Mouse (Mus musculus) C2C12 (cell line): ENCODE data around the gene Tchp.

Experiments
- CTCF ChIP-seq: IDR thresholded peaks from one replicate; pipeline ENCODE4 v1.5.1; 2011; ENCODE audit not compliant: control insufficient read depth, insufficient read depth, insufficient read length
- FOSL1 ChIP-seq: IDR thresholded peaks from one replicate; pipeline ENCODE4 v1.8.0; 2011; ENCODE audit warnings: mild to moderate bottlenecking, low read length; ENCODE audit not compliant: poor library complexity, insufficient read depth, severe bottlenecking
- MAX ChIP-seq: IDR thresholded peaks from one replicate; pipeline ENCODE4 v1.6.1; 2011; ENCODE audit warnings: mild to moderate bottlenecking, control low read depth
- MYOD1 ChIP-seq: IDR thresholded peaks from one replicate; pipeline ENCODE4 v1.6.1; 2011; ENCODE audit warnings: low read depth; ENCODE audit not compliant: control insufficient read depth, insufficient read length
- MYOG ChIP-seq: IDR thresholded peaks from one replicate; pipeline ENCODE4 v1.6.1; 2011; ENCODE audit not compliant: control insufficient read depth, insufficient read length; ENCODE audit errors: extremely low read depth
- USF1 ChIP-seq: IDR thresholded peaks from one replicate; pipeline ENCODE4 v1.6.1; 2011; ENCODE audit warnings: low read depth, mild to moderate bottlenecking, control low read depth, moderate library complexity

DNA sequence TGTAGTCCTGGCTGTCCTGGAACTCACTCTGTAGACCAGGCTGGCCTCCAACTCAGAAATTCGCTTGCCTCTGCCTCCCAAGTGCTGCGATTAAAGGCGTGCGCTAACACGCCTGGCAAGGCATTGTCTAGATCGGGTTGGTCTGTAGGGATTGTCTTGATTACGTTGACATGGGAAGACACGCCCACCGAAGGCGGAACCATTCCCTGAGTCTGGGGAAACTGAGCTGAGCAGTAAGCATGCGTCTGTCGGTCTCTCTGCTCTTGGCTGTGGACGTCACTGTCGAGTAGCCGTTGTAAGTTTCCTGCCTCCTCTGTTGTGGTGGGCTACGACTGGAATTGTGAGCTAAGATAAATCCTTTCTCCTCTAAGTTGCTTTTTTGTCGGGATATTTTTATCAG is 10.6 kb upstream of the Tchp start:
- TF ChIP-seq CTCF = no peak
- TF ChIP-seq MAX = no peak
- no peak for TF ChIP-seq USF1
- TF ChIP-seq MYOD1 = no peak
- TF ChIP-seq FOSL1 = no peak
- no peak for TF ChIP-seq MYOG
